Mouse (Mus musculus): Measurements from ENCODE around the gene Pnma1.

Gene Pnma1

GRCm38 (mm10) chr12:84107012-84107411, 41.3 kb downstream of the Pnma1 start:
- no peak for DNase-seq (ENCODE audit: low spot score in 2 of 2)

DNA sequence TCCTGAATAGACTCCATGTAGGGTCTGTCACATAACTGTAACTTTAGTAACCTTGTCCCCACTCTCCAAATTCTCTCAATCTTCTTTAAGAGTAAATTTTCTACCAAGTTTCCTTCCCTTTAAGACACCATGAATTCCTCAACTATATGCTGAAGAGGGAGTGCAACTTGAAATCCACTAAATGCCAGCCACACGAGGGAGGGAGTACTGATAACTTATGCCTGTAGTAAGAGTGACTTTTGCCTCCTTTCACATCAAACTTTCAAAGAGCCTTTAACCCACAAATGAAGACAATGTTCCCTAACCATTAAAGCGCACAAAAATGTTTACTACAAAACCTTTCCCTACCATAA, 46.8 kb downstream of the Pnma1 start:
- no peak for DNase-seq (ENCODE audit: low spot score in 2 of 2)

- DNase-seq (ENCODE audit: low spot score in 2 of 2): peak; percentile 29 to 35
Observed at GRCm38 (mm10) chr12:84100604-84101492, 47.4 kb downstream of the Pnma1 start, which contains the start of gene Acot6. Acot6 (plus strand) TSS chr12:84100654.

- DNase-seq (ENCODE audit: low spot score in 2 of 2): no peak
Observed at GRCm38 (mm10) chr12:84100071-84100470, 48.2 kb downstream of the Pnma1 start.

GRCm38 (mm10) chr12:84099605-84100004, 48.7 kb downstream of the Pnma1 start:
- no peak for DNase-seq (ENCODE audit: low spot score in 2 of 2)
